Mouse (Mus musculus) spleen, embryonic (tissue): ENCODE measurements around the gene 4933424G06Rik.

Experiments used
- CTCF ChIA-PET: fragments of 350-600 bp; sonication (Branson Sonifier 250); formaldehyde crosslinking; loops from one replicate; lab custom pipeline; 2022; lab: Charles Lee

4933424G06Rik gene

GRCm38 (mm10) chr1:36709854-36710280, at the start of gene 4933424G06Rik:
Gene 4933424G06Rik (plus strand): TSS chr1:36710149.
- CTCF ChIA-PET: no interaction called here

DNA sequence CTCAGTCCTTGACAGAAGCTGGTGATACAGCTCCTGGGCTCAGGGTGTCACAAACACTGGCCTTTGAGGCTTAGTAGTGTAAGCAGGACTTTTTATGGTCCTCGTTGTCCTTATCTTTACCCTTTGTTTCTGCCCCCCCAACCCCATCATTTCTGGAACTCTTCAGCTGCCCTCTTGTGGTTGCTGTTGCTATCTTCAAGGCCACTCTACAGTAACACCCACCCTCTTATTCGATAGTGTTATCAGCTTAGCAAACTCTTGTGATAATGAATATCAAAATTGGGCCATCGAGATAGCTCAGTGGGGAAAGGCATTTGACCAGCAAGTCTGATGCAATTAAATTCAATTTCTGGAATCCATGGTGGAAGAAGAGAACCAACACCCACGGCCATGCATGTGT, 45.5 kb upstream of the 4933424G06Rik start:
- CTCF ChIA-PET: no interaction called here

GRCm38 (mm10) chr1:36665165-36665723, 44.7 kb upstream of the 4933424G06Rik start:
- CTCF ChIA-PET: no interaction called here

- CTCF ChIA-PET: interaction anchor here (0.7 kb wide), 1 partner anchor 10 kb away, joined by 4 read pairs; no protein-coding TSS in a partner anchor
These were observed 44.0 kb upstream of the 4933424G06Rik start for GRCm38 (mm10) chr1:36665934-36666333.

DNA sequence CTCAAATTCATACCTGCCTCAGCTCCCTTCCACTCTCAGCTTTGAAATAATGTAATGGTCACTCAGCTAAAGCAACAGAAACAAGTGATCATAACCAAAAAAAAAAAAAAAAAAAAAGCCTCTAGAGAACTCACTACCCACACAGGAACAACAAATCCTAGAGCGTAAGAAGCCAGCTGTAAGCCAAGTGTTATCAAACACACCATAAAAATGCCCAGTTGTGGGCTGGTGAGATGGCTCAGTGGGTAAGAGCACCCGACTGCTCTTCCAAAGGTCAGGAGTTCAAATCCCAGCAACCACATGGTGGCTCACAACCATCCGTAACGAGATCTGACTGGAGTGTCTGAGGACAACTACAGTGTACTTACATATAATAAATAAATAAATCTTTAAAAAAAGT, 41.9 kb upstream of the 4933424G06Rik start:
- CTCF ChIA-PET: interaction anchor here (0.7 kb wide), 1 partner anchor 123 kb away, joined by 5 read pairs; no protein-coding TSS in a partner anchor

DNA sequence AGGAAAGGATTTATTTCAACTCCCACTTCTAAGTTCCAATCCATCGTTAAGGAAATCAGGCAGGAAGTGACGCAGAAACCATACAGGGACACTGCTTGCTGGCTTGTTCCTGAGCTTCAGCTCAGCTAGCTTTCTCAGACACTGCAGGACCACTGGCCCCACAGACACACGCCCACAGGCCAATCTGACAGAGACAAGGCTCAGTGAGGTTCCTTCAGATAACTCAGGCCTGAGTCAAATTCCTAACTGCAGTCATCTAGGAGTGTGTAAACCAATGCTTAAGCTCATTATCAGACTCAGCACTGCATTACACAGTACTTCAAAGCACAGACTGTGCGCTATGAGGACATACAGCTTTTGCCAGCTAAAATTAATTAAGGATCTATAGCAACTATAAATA, 39.7 kb upstream of the 4933424G06Rik start:
- CTCF ChIA-PET: interaction anchor here (0.6 kb wide), 1 partner anchor 43 kb away, joined by 10 read pairs; no protein-coding TSS in a partner anchor

DNA sequence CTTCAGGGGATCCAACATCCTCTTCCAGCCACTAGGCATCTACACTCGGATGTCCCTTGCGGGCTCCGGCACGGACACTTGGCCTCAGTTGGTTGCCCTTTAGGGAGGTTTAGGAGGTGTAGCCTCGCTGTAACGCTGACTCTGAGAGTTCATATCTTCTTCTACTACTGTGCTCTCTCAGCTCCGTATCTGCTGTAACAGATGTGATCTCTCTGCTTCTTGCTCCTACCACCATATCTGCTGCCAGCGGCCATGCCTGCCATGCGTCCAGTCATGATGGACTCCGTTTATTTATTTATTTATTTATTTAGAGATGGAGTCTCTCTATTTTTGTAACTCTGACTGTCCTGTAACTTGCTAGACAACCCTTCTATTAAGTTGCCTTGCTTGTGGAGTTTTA, 38.7 kb upstream of the 4933424G06Rik start:
- CTCF ChIA-PET: no interaction called here

- CTCF ChIA-PET: no interaction called here
These were observed 37.1 kb upstream of the 4933424G06Rik start for GRCm38 (mm10) chr1:36672648-36673350.

DNA sequence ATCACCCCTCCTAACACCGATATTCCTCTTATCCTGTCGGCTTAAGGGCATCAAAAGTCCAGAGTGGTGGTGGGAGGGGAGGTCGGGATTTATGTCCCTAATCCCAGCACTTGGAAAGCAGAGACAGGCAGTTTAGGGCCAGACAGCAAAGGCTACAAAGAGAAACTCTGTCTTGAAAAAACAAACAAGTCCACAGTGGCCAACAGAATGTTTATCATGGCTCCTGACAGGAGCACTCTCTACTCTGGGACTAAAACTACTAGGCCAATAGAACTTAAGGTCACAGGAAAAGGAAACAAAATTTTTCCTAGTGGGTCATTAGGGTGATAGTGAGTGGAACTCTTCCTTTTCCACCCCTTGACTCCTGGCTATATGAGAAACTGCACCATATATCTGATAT, 35.0 kb upstream of the 4933424G06Rik start:
- CTCF ChIA-PET: no interaction called here

- CTCF ChIA-PET: interaction anchor here (0.5 to 0.7 kb wide), 2 partner anchors 125 to 596 kb away, joined by 3 to 4 read pairs; no protein-coding TSS in a partner anchor
These were observed 29.1 kb upstream of the 4933424G06Rik start for GRCm38 (mm10) chr1:36680893-36681292.

GRCm38 (mm10) chr1:36682620-36683355, 27.2 kb upstream of the 4933424G06Rik start, which contains the start of gene Fam178b:
Gene Fam178b (minus strand): TSS chr1:36683183.
- CTCF ChIA-PET: interaction anchor here (1.6 kb wide), 1 partner anchor 136 kb away, joined by 4 read pairs; the partner anchor contains the start of gene Ankrd39

- CTCF ChIA-PET: interaction anchor here (1.6 kb wide), 1 partner anchor 137 kb away, joined by 4 read pairs; the partner anchor contains the start of gene Ankrd39
These were observed 26.0 kb upstream of the 4933424G06Rik start for GRCm38 (mm10) chr1:36683810-36684467.

DNA sequence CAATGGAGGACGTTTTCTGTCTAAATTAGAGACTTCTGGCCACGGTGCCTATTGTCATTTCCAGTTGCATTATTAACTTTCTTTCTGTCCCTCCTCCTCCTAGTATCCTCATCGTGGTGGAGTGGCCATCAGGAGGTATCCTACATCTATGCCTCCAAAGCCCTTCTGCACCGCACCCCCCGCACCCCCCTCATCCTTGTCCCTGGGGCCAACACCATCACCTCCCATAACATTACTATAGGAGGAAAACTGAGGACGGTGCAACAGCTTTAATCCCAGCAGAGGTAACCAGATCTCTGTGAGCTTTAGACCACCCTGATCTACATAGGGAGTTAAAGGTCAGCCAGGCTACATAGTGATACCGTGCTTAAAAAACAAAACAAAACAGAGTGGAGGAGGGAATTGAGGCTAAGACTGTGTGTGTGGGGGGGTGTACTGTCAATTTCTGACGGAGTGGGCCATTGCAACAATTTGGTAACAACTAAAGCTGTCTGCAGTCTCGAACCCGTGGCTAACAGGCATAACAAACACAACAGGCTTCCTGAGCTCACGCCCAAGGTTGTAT, 19.2 kb upstream of the 4933424G06Rik start:
- CTCF ChIA-PET: no interaction called here

DNA sequence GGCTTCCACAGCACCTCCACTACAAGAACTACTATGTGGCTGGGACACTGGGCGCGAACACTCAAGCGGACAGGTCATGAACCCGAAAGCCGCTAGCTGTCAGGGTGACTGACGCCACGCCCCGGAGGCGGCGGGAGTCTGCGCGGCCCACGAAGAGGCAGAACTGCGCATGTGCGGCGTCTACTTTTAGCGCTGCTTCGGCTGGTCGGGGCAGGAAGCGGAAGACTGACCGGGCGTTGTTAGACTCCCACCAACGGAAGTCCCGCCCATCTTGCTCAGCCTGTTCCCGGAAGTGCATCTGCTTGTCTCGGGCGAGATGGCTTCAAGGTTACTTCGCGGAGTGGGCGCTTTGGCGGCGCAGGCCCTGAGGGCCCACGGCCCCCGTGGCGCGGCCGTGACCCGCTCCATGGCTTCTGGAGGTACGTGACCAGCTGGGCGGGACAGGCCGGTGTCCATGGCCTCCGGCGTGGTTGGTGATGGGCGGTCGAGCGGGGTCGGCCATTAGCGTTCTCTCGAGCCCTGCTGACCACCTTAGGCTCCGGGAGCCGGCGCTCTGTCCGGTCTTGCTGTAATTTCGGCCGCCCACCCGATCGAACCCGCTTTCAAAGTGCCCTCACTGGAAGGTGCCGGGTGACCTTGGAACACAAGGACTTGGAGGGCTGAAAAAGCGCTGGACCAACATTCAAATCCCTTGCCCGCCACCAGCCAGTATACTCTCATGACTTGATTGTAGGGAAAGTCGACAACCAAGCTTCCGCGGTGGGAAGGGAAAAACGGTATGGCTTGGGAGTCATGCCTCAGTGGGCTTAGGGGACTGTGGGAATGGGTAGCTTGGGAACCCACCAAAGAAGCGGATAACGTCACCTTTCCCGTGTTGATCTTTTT, 18.4 kb upstream of the 4933424G06Rik start, which contains the start of gene Cox5b:
Gene Cox5b (plus strand): TSS at position 179 of the 885 bp plus-strand sequence.
- CTCF ChIA-PET: interaction anchor here (0.6 to 1.2 kb wide), 2 partner anchors 17 to 1319 kb away, joined by 3 read pairs; no protein-coding TSS in a partner anchor

GRCm38 (mm10) chr1:36694871-36695270, 15.1 kb upstream of the 4933424G06Rik start:
- CTCF ChIA-PET: no interaction called here

DNA sequence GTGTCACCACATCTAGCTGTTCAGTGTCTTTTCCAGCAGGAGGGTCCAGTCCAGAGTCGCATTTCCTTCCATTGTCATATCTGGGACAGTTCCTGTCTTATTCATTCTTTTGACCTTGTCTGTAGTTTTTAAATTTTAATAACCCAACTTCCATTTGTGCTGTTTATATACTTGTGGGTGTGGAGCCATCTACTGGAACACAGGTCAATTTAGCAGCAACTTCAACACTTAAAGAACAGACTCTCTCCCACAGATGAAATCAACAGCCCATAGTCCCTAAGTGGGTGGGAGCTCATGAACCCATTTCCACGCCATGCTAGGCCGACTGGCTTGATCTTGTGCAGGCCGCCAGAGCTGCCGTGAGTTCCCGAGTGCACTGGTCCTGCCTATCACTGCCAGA, 13.5 kb upstream of the 4933424G06Rik start:
- CTCF ChIA-PET: no interaction called here

DNA sequence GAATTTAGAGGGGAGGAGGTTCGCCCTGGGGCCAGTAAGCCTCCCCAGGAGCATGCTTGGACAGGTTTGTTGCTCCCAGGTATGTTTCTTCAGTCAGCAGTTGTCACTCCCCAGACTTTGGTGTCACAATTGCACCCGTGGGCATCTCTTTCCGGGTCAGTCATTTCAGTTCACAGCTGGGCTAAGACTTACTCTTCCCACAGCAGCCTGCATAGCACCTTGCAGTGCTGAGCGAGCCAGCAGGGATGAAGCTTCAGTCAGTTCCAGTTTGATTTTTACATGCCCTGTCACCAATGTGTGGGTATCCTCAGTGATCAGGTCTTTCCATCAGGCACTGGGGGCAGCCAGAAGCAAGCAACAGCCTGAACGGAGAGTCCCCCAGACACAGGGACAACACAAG, 12.9 kb upstream of the 4933424G06Rik start:
- CTCF ChIA-PET: interaction anchor here (0.6 kb wide), 1 partner anchor 829 kb away, joined by 14 read pairs; no protein-coding TSS in a partner anchor

DNA sequence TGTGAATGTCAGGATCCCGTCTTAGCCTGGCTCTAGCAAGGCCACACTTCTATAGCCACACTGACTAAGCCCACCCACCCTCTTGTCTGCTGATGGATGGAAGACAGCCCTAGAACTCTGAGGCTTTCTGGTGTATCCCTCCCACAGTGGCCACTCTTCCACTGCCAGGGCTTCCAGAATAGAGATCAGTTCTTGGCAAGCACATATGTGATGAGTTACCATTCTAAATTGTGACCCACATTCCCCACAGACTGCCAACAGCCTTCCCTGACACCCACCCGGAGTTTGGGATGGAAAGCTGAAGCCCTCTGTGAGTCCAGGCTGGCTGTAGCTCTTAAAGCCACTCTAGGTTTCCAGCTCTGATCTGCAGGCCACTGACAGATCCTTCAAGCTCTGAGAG, 2.8 kb upstream of the 4933424G06Rik start:
- CTCF ChIA-PET: interaction anchor here (0.5 kb wide), 1 partner anchor 170 kb away, joined by 3 read pairs; the partner anchor contains the start of gene Ankrd23

GRCm38 (mm10) chr1:36707797-36708196, 2.2 kb upstream of the 4933424G06Rik start:
- CTCF ChIA-PET: interaction anchor here (1.3 kb wide), 1 partner anchor 16 kb away, joined by 3 read pairs; no protein-coding TSS in a partner anchor
